Mouse (Mus musculus) heart, adult 11 months (tissue): ENCODE results near the gene Dner.

Experiments used
- DNase-seq: peaks from one replicate; pipeline ENCODE4 v3.0.0; 2022

The Dner gene

GRCm38 (mm10) chr1:84695517-84696411 is at the start of gene Dner:
Dner (minus strand) TSS chr1:84696221.
- DNase-seq: peak; percentile 94

- no peak for DNase-seq
Measured at GRCm38 (mm10) chr1:84742156-84742555, 46.1 kb upstream of the Dner start.

GRCm38 (mm10) chr1:84740080-84740479 is 44.1 kb upstream of the Dner start:
- no peak for DNase-seq

- DNase-seq: no peak
Measured at GRCm38 (mm10) chr1:84737097-84737496, 41.1 kb upstream of the Dner start.

- DNase-seq: no peak
Measured at GRCm38 (mm10) chr1:84733799-84734198, 37.8 kb upstream of the Dner start.

GRCm38 (mm10) chr1:84731763-84732162 is 35.7 kb upstream of the Dner start:
- DNase-seq: no peak

GRCm38 (mm10) chr1:84722841-84723240 is 26.8 kb upstream of the Dner start:
- DNase-seq: no peak

- no peak for DNase-seq
Measured at GRCm38 (mm10) chr1:84722371-84722770, 26.4 kb upstream of the Dner start.

- DNase-seq: no peak
Measured at GRCm38 (mm10) chr1:84721942-84722341, 25.9 kb upstream of the Dner start.

GRCm38 (mm10) chr1:84709810-84710785 is 14.1 kb upstream of the Dner start:
- no peak for DNase-seq

GRCm38 (mm10) chr1:84709406-84709805 is 13.4 kb upstream of the Dner start:
- DNase-seq: no peak

GRCm38 (mm10) chr1:84700254-84700653 is 4.2 kb upstream of the Dner start:
- DNase-seq: no peak

GRCm38 (mm10) chr1:84697136-84697535 is 1.1 kb upstream of the Dner start:
- peak; percentile 53 for DNase-seq

GRCm38 (mm10) chr1:84694688-84695474 is 1.1 kb downstream of the Dner start:
- peak; percentile 87 for DNase-seq

- peak; percentile 31 for DNase-seq
Measured at GRCm38 (mm10) chr1:84677910-84678309, 18.1 kb downstream of the Dner start.

- DNase-seq: peak; percentile 17
Measured at GRCm38 (mm10) chr1:84668100-84668846, 27.7 kb downstream of the Dner start.

GRCm38 (mm10) chr1:84667660-84668059 is 28.4 kb downstream of the Dner start:
- DNase-seq: peak; percentile 51

- DNase-seq: peak; percentile 16
Measured at GRCm38 (mm10) chr1:84664377-84665118, 31.5 kb downstream of the Dner start.

GRCm38 (mm10) chr1:84646781-84647180 is 49.2 kb downstream of the Dner start:
- peak; percentile 79 for DNase-seq

- DNase-seq: no peak
Measured at GRCm38 (mm10) chr1:84640463-84640862, 55.6 kb downstream of the Dner start.

GRCm38 (mm10) chr1:84636890-84637289 is 59.1 kb downstream of the Dner start:
- DNase-seq: no peak
